Mouse (Mus musculus) CH12.LX (cell line): Measurements from ENCODE around the gene Selenow.

Source experiments
- CHD1 ChIP-seq: IDR thresholded peaks from 2 replicates; pipeline ENCODE4 v1.6.1; 2012; ENCODE audit warnings: low read depth, low read length, improper control_type of control experiment, inconsistent platforms
- CTCF ChIP-seq, 2 experiments: IDR thresholded peaks in 1 of 2; conservative IDR thresholded peaks in 1 of 2; 2 replicates each; pipeline ENCODE4 v1.5.1; 2011 to 2012; ENCODE audit warnings: low read depth in 2 of 2, low read length in 2 of 2, improper control_type of control experiment in 1 of 2, inconsistent platforms in 1 of 2, mild to moderate bottlenecking in 1 of 2, moderate library complexity in 1 of 2
- E2F4 ChIP-seq: IDR thresholded peaks from 2 replicates; pipeline ENCODE4 v1.6.1; 2011; ENCODE audit warnings: low read depth, low read length, improper control_type of control experiment; ENCODE audit not compliant: insufficient replicate concordance
- EP300 ChIP-seq: IDR thresholded peaks from 2 replicates; pipeline ENCODE4 v1.6.1; 2011; ENCODE audit warnings: low read length, improper control_type of control experiment
- HCFC1 ChIP-seq: IDR thresholded peaks from 2 replicates; pipeline ENCODE4 v1.6.1; 2012; ENCODE audit warnings: low read depth, mild to moderate bottlenecking, inconsistent platforms, low read length, improper control_type of control experiment
- ZNF384 ChIP-seq: IDR thresholded peaks from 2 replicates; pipeline ENCODE4 v1.6.1; 2012; ENCODE audit warnings: low read depth, low read length, improper control_type of control experiment, inconsistent platforms

GRCm38 (mm10) chr7:15954436-15954835 lies 32.2 kb upstream of the Selenow start:
- TF ChIP-seq EP300, result no peak
- no peak for TF ChIP-seq HCFC1
- TF ChIP-seq CTCF (conservative IDR thresholded peaks at IDR 0.05 in 1 of 2, IDR thresholded peaks at IDR 0.05 in 1 of 2; ENCODE audit: low read depth in 2 of 2, low read length in 2 of 2), result no peak
- TF ChIP-seq E2F4, result no peak
- no peak for TF ChIP-seq CHD1
- TF ChIP-seq ZNF384, result no peak
